Mouse (Mus musculus) liver, postnatal 0 days (tissue): ENCODE measurements at regions not wholly inside any gene's neighbourhood (a gene's known extent, or its start where the extent isn't known, plus 50 kb on each side); places are given as distances from the start of the nearest gene placed in this dataset.
A peak's percentile ranks its signal among the peaks of the same experiment; 100 is the strongest.

Experiments
- ATAC-seq: fragments of 200-750 bp; cut with Nextera tagmentation; 2 replicates; pipeline ENCODE4 v1.8.0; 2017; ENCODE audit warnings: mild to moderate bottlenecking, moderate library complexity
- DNase-seq: peaks from one replicate; pipeline ENCODE4 v3.0.0-alpha.2; 2016
- H3K27ac ChIP-seq: fragments of 300-500 bp; sonication (generic); 2 replicates; pipeline ENCODE4 v1.5.1; 2014; ENCODE audit warnings: antibody characterized with exemption, moderate library complexity, mild to moderate bottlenecking, low read depth
- H3K27me3 ChIP-seq: fragments of 300-500 bp; sonication (generic); 2 replicates; pipeline ENCODE4 v1.6.1; 2014; ENCODE audit warnings: low read length, control low read depth, mixed read lengths; ENCODE audit not compliant: insufficient read depth
- H3K36me3 ChIP-seq: fragments of 300-500 bp; sonication (generic); replicated peaks from 2 replicates; pipeline ENCODE4 v1.6.1; 2014; ENCODE audit warnings: mild to moderate bottlenecking, control low read depth, low read length, moderate library complexity, mixed read lengths; ENCODE audit not compliant: insufficient read depth
- H3K4me1 ChIP-seq: fragments of 300-500 bp; sonication (generic); 2 replicates; pipeline ENCODE4 v1.6.1; 2014; ENCODE audit warnings: antibody characterized with exemption, mild to moderate bottlenecking, control low read depth; ENCODE audit not compliant: insufficient read depth
- H3K4me2 ChIP-seq: fragments of 300-500 bp; sonication (generic); 2 replicates; pipeline ENCODE4 v1.6.1; 2014; ENCODE audit warnings: low read depth, mild to moderate bottlenecking, low read length, moderate library complexity, mixed read lengths
- H3K4me3 ChIP-seq: fragments of 300-500 bp; sonication (generic); 2 replicates; pipeline ENCODE4 v1.5.1; 2014; ENCODE audit warnings: low read depth, low read length
- H3K9ac ChIP-seq: fragments of 300-500 bp; sonication (generic); replicated peaks from 2 replicates; pipeline ENCODE4 v1.6.1; 2014; ENCODE audit warnings: mild to moderate bottlenecking, moderate library complexity
- H3K9me3 ChIP-seq: fragments of 300-500 bp; sonication (generic); 2 replicates; pipeline ENCODE4 v1.6.1; 2016; ENCODE audit warnings: mild to moderate bottlenecking, control low read depth, low read length, mixed read lengths
- CTCF ChIP-seq: sonication (generic); IDR thresholded peaks from 2 replicates; pipeline ENCODE4 v1.5.1; 2016; ENCODE audit warnings: antibody characterized with exemption, low read depth
- EP300 ChIP-seq: IDR thresholded peaks from 2 replicates; pipeline ENCODE4 v1.6.1; 2016; ENCODE audit warnings: antibody characterized with exemption, low read depth, mild to moderate bottlenecking
- WGBS: fragments of 180-500 bp; shearing (Covaris S2); extraction: QIAGEN DNeasy Blood & Tissue Kit; methylation state at CpG from one replicate; pipeline ENCODE4 v1.1.7; 2014; ENCODE audit not compliant: insufficient replicate concordance; 5-methylcytosine and 5-hydroxymethylcytosine counted together

GRCm38 (mm10) chr13:111929908-111930307 lies 121.1 kb upstream of the Map3k1 start:
- Histone ChIP-seq H3K27me3 (no peaks in the 10 kb centered on the region), H3K27ac (peak overlapping the region; percentile 78), H3K4me1 (peaks cover 31% of the 10 kb centered on the region), H3K4me3 (no peak overlapping the region), H3K9ac (no peak overlapping the region), H3K36me3 (no peaks in the 10 kb centered on the region), H3K4me2 (no peak overlapping the region; the same call in 1 of the 2 replicates), H3K9me3 (no peaks in the 10 kb centered on the region)
- ATAC-seq (no peak), DNase-seq (no peak)
- WGBS, result 30% methylated on average over 1 of the region's 1 CpGs
- TF ChIP-seq CTCF (no peak), EP300 (no peak)

- no peaks in the 10 kb centered on the region for H3K27me3 ChIP-seq
These were observed 123.7 kb upstream of the Map3k1 start for GRCm38 (mm10) chr13:111932464-111932863.

GRCm38 (mm10) chr13:111933526-111934240 lies 124.9 kb upstream of the Map3k1 start:
- DNase-seq (no peak), ATAC-seq (no peak)
- H3K27ac ChIP-seq, result peak overlapping the region; percentile 61
- 0 out of 2 replicates have a peak overlapping the region, but pooled peaks have one; percentile 24 for H3K4me2 ChIP-seq
- TF ChIP-seq EP300 (peak; percentile 43; the same call in 1 of the 2 replicates), CTCF (no peak)
- no peak overlapping the region for H3K9ac ChIP-seq
- H3K9me3 ChIP-seq, result no peaks in the 10 kb centered on the region
- WGBS, result 48% methylated on average over 8 of the region's 8 CpGs
- peaks cover 54% of the 10 kb centered on the region for H3K4me1 ChIP-seq
- H3K4me3 ChIP-seq, result no peak overlapping the region
- no peaks in the 10 kb centered on the region for H3K27me3 ChIP-seq
- no peaks in the 10 kb centered on the region for H3K36me3 ChIP-seq

More at GRCm38 (mm10) chr13:111932464-111932863, 123.7 kb upstream of the Map3k1 start:
- H3K36me3 ChIP-seq, result no peaks in the 10 kb centered on the region
- H3K9me3 ChIP-seq, result no peaks in the 10 kb centered on the region
- ATAC-seq (no peak), DNase-seq (no peak)
- 67% methylated on average over 3 of the region's 3 CpGs for WGBS
- H3K27ac ChIP-seq, result no peak overlapping the region
- peaks cover 48% of the 10 kb centered on the region for H3K4me1 ChIP-seq
- TF ChIP-seq EP300 (no peak), CTCF (no peak)
- no peak overlapping the region for H3K4me2 ChIP-seq
- no peak overlapping the region for H3K9ac ChIP-seq
- no peak overlapping the region for H3K4me3 ChIP-seq

DNA sequence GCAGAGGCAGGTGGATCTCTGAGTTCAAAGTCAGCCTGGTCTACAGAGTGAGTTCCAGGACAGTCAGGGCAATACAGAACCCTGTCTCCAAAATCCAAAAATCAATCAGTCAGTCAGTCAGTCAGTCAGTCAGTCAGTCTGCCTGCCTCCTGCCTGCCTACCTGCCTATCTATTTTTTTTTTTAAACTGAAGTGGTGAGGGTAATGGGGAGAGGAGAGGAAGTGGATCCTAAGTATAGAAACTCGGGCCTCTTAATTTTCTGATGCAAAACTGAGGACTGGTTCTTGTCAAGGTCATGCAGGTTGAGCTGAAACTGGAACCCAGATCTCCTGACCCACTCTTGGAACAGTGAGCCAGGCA lies 126.9 kb upstream of the Map3k1 start:
- Histone ChIP-seq H3K4me1 (peaks cover 57% of the 10 kb centered on the region), H3K9me3 (no peaks in the 10 kb centered on the region), H3K27me3 (no peaks in the 10 kb centered on the region), H3K4me2 (no peak overlapping the region), H3K9ac (no peak overlapping the region), H3K36me3 (no peaks in the 10 kb centered on the region), H3K4me3 (no peak overlapping the region), H3K27ac (peak overlapping the region; percentile 87)
- ATAC-seq, result no peak
- TF ChIP-seq CTCF (no peak), EP300 (no peak)
- 37% methylated on average over 1 of the region's 1 CpGs for WGBS
- DNase-seq, result no peak

- H3K4me2 ChIP-seq, result peak overlapping the region; percentile 40; the same call in 1 of the 2 replicates
- no peaks in the 10 kb centered on the region for H3K36me3 ChIP-seq
- H3K9ac ChIP-seq, result no peak overlapping the region
- ATAC-seq, result peak; percentile 9; the same call in 1 of the 2 replicates
- peak; percentile 59 for DNase-seq
- WGBS, result 32% methylated on average over 9 of the region's 9 CpGs
- no peaks in the 10 kb centered on the region for H3K27me3 ChIP-seq
- peak overlapping the region; percentile 87 for H3K27ac ChIP-seq
- no peak overlapping the region for H3K4me3 ChIP-seq
- TF ChIP-seq CTCF (no peak), EP300 (no peak)
- peaks cover 60% of the 10 kb centered on the region for H3K4me1 ChIP-seq
- no peaks in the 10 kb centered on the region for H3K9me3 ChIP-seq
These were observed 127.5 kb upstream of the Map3k1 start for GRCm38 (mm10) chr13:111936081-111936857.

- Histone ChIP-seq H3K27me3 (no peaks in the 10 kb centered on the region), H3K9ac (no peak overlapping the region), H3K4me1 (peaks cover 61% of the 10 kb centered on the region), H3K4me2 (no peak overlapping the region; the same call in 1 of the 2 replicates), H3K27ac (peak overlapping the region; percentile 87), H3K4me3 (no peak overlapping the region), H3K9me3 (no peaks in the 10 kb centered on the region), H3K36me3 (no peaks in the 10 kb centered on the region)
- WGBS, result 80% methylated on average over 8 of the region's 8 CpGs
- DNase-seq (no peak), ATAC-seq (no peak)
- TF ChIP-seq CTCF (no peak), EP300 (no peak)
These were observed 128.2 kb upstream of the Map3k1 start for GRCm38 (mm10) chr13:111936983-111937382.
